Mouse (Mus musculus) myocyte (in vitro differentiated cells): ENCODE results near the gene Grifin. TPM values are rescaled to one million over a fixed set of nuclear protein-coding genes. Genes with fewer than 3 reads are reported as not detected.

Source experiments
- H3K27me3 ChIP-seq: one replicate; pipeline ENCODE4 v1.6.1; 2011; ENCODE audit not compliant: control insufficient read depth, insufficient read depth, insufficient read length
- H3K36me3 ChIP-seq: one replicate; pipeline ENCODE4 v1.6.1; 2011; ENCODE audit not compliant: control insufficient read depth, insufficient read depth
- H3K4me2 ChIP-seq: one replicate; pipeline ENCODE4 v1.6.1; 2011; ENCODE audit warnings: low read depth, control low read depth
- H3K4me3 ChIP-seq: one replicate; pipeline ENCODE4 v1.5.1; 2011; ENCODE audit warnings: mild to moderate bottlenecking, control low read depth, moderate library complexity
- H3K79me2 ChIP-seq: one replicate; pipeline ENCODE4 v1.6.1; 2011; ENCODE audit not compliant: control insufficient read depth, insufficient read depth
- H3ac ChIP-seq: one replicate; pipeline ENCODE4 v1.6.1; 2011; ENCODE audit not compliant: control insufficient read depth, insufficient read length
- CEBPB ChIP-seq: IDR thresholded peaks from 2 replicates; pipeline ENCODE4 v1.6.1; 2011; ENCODE audit warnings: mild to moderate bottlenecking, moderate library complexity; ENCODE audit not compliant: poor library complexity, insufficient read depth, severe bottlenecking
- E2F4 ChIP-seq: IDR thresholded peaks from one replicate; pipeline ENCODE4 v1.6.1; 2011; ENCODE audit warnings: mild to moderate bottlenecking, control low read depth, moderate library complexity; ENCODE audit not compliant: insufficient read depth
- MAX ChIP-seq: IDR thresholded peaks from one replicate; pipeline ENCODE4 v1.6.1; 2011; ENCODE audit warnings: low read depth, mild to moderate bottlenecking, control low read depth
- MYOD1 ChIP-seq, 3 experiments: IDR thresholded peaks; one replicate each; pipeline ENCODE4 v1.6.1; 2011; ENCODE audit warnings: control low read depth in 2 of 3, low read depth in 2 of 3, mild to moderate bottlenecking in 2 of 3, moderate library complexity in 1 of 3; ENCODE audit not compliant: insufficient read length in 2 of 3, control insufficient read depth in 1 of 3
- MYOG ChIP-seq, 3 experiments: IDR thresholded peaks; one replicate each; pipeline ENCODE4 v1.6.1; 2011; ENCODE audit warnings: control low read depth in 2 of 3, low read depth in 2 of 3, mild to moderate bottlenecking in 2 of 3; ENCODE audit not compliant: insufficient read length in 2 of 3, control insufficient read depth in 1 of 3, insufficient read depth in 1 of 3
- POLR2A ChIP-seq: IDR thresholded peaks from one replicate; pipeline ENCODE4 v1.6.1; 2011; ENCODE audit warnings: low read depth, mild to moderate bottlenecking, control low read depth, moderate library complexity; ENCODE audit not compliant: insufficient read length
- POLR2AphosphoS2 ChIP-seq: IDR thresholded peaks from one replicate; pipeline ENCODE4 v1.6.1; 2011; ENCODE audit warnings: low read depth, control low read depth; ENCODE audit not compliant: insufficient read length
- REST ChIP-seq: IDR thresholded peaks from one replicate; pipeline ENCODE4 v1.6.1; 2011; ENCODE audit warnings: mild to moderate bottlenecking, control low read depth, moderate library complexity; ENCODE audit not compliant: insufficient read depth, insufficient read length
- SRF ChIP-seq: IDR thresholded peaks from one replicate; pipeline ENCODE4 v1.6.1; 2011; ENCODE audit warnings: low read depth; ENCODE audit not compliant: control insufficient read depth, insufficient read length
- TCF12 ChIP-seq: IDR thresholded peaks from one replicate; pipeline ENCODE4 v1.6.1; 2011; ENCODE audit warnings: mild to moderate bottlenecking, control low read depth; ENCODE audit not compliant: poor library complexity, insufficient read depth, severe bottlenecking
- TCF3 ChIP-seq: IDR thresholded peaks from one replicate; pipeline ENCODE4 v1.6.1; 2011; ENCODE audit warnings: low read depth, control low read depth; ENCODE audit not compliant: insufficient read length
- USF1 ChIP-seq: IDR thresholded peaks from one replicate; pipeline ENCODE4 v1.6.1; 2011; ENCODE audit warnings: low read depth, mild to moderate bottlenecking, control low read depth, moderate library complexity
- polyA plus RNA-seq: library from polyadenylated mRNA; unstranded; fragments of >200 nt; fragmentation: generic; extraction: Trizol; gene quantifications from one replicate; pipeline ENCODE4 v1.2.1, GENCODE M21; 2012; ENCODE audit warnings: missing spikeins

Gene Grifin
- polyA plus RNA-seq = not detected

DNA sequence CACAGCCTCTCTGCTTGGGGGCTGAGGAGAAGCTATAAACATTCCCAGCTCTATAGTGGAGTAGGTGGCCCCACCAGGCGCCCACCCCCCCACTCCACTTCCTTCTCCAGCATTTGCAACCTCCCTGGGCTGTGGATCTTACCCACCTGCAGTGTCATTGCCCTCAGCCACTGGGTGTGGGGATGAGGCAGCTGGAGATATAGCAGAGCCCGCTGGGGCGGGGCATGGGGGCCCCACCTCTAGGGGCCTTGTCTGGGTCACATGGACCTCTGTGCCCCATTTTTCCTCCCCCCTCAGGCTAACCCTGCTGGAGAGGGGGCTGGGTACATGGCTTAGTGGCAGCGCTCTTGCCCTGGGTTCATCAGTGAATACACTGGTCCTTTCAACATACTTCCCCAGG, at the start of gene Grifin:
Gene Grifin, minus strand, starts transcription at position 176 of the 400 bp plus-strand sequence.
- H3ac ChIP-seq = no peak within 1 kb of the TSS
- H3K36me3 ChIP-seq = no peaks in the 10 kb centered on the region
- TF ChIP-seq USF1 (no peak), REST (no peak), MAX (no peak), TCF3 (no peak), POLR2AphosphoS2 (no peak), MYOD1 (IDR thresholded peaks at IDR 0.05; ENCODE audit: control insufficient read depth in 1 of 3, insufficient read length in 2 of 3, low read depth in 2 of 3) (no peak), CEBPB (no peak), MYOG (IDR thresholded peaks at IDR 0.05; ENCODE audit: control insufficient read depth in 1 of 3, insufficient read depth in 1 of 3, insufficient read length in 2 of 3, low read depth in 2 of 3) (no peak)

DNA sequence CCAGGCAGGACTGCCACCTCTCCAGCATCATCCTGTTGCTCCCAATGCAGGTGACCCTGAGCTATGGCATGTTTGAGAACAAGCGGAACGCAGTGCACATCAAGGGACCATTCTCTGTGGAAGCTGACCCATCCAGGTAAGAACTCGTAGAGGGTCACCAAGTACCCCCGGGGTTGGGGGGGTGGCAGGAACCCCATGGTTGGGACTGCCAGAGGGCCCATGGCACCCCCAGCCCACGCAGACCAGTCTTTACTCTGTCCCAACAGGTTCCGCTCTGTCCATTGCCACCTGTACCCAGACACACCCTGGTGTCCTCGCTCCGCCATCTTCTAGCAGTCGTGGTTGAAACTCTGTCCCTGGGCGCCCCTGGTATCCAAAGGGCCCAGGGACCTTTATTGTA, 49.3 kb upstream of the Grifin start:
- no peak overlapping the region for H3ac ChIP-seq
- no peaks in the 10 kb centered on the region for H3K36me3 ChIP-seq
- TF ChIP-seq MYOG (IDR thresholded peaks at IDR 0.05; ENCODE audit: control insufficient read depth in 1 of 3, insufficient read depth in 1 of 3, insufficient read length in 2 of 3, low read depth in 2 of 3) (no peak), POLR2AphosphoS2 (no peak), SRF (no peak), TCF12 (no peak), REST (no peak), MYOD1 (IDR thresholded peaks at IDR 0.05; ENCODE audit: control insufficient read depth in 1 of 3, insufficient read length in 2 of 3, low read depth in 2 of 3) (no peak), POLR2A (no peak), TCF3 (no peak), USF1 (no peak), E2F4 (no peak), CEBPB (no peak), MAX (no peak)
- H3K4me2 ChIP-seq = no peak overlapping the region
- H3K27me3 ChIP-seq = no peaks in the 10 kb centered on the region
- H3K79me2 ChIP-seq = peaks cover 4% of the 10 kb centered on the region
- no peak overlapping the region for H3K4me3 ChIP-seq

More for the DNA sequence above, at the start of gene Grifin:
- Histone ChIP-seq H3K4me3 (no peak within 1 kb of the TSS), H3K79me2 (no peaks in the 10 kb centered on the region), H3K4me2 (no peak within 1 kb of the TSS), H3K27me3 (peaks cover 15% of the 10 kb centered on the region)

DNA sequence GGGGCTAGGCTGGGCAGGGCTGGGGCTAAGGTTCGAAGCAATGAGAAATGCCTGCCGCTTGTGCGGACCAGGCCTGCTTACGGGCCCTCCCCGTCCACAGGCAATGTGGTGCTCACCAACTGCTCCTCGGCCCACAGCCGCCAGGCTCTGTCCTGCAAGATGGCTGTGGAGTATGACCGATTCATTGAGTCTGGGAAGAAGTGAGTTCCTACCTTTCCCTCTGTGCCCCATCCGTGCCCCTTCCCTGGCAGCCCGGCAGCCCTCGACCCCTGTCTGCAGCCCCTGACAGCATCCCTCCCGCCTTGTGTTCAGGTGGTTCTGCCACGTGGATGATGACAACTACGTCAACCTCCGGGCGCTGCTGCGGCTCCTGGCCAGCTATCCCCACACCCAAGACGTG, 47.3 kb upstream of the Grifin start:
- peaks cover 8% of the 10 kb centered on the region for H3K79me2 ChIP-seq
- no peak overlapping the region for H3K4me2 ChIP-seq
- H3K27me3 ChIP-seq = no peaks in the 10 kb centered on the region
- no peaks in the 10 kb centered on the region for H3K36me3 ChIP-seq
- H3K4me3 ChIP-seq = no peak overlapping the region
- TF ChIP-seq E2F4 (no peak), POLR2AphosphoS2 (no peak), USF1 (no peak)
- no peak overlapping the region for H3ac ChIP-seq

DNA sequence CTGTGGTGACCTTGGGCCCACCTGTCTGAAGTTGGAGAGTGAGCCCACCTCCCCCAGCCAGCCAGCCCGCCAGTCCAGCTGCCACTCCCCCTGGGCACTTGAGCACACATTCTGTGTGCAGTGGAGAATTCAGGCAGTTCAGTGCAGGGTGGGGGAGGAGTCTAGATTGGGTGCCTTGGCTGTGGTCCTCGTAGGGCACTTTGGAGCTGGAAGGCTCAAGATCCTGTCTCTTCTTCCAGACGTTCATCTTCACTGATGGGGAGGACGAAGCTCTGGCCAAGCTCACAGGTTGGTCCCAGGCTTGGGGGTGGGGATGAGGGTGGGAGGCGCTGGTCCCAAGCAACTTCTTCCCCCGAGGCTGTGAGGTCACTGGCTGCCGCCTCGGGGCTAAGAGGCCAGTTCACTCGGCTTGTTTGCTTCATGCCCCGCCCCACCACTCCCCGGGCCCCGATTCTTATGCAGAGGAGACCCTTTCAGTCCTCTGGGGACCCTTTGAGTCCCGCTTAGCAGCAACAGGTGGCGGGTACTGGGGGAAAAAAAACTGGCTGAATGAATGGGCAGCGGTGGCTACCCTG, 46.8 kb upstream of the Grifin start:
- Histone ChIP-seq H3K4me2 (peak overlapping the region; percentile 95), H3K79me2 (peaks cover 8% of the 10 kb centered on the region), H3ac (no peak overlapping the region), H3K4me3 (peak overlapping the region; percentile 43), H3K27me3 (no peaks in the 10 kb centered on the region), H3K36me3 (no peaks in the 10 kb centered on the region)
- TF ChIP-seq MAX (no peak), SRF (no peak), USF1 (no peak), CEBPB (no peak), REST (no peak), POLR2AphosphoS2 (no peak), MYOD1 (IDR thresholded peaks at IDR 0.05; ENCODE audit: control insufficient read depth in 1 of 3, insufficient read length in 2 of 3, low read depth in 2 of 3) (peak in 1 of 3 experiments; percentile 11)

DNA sequence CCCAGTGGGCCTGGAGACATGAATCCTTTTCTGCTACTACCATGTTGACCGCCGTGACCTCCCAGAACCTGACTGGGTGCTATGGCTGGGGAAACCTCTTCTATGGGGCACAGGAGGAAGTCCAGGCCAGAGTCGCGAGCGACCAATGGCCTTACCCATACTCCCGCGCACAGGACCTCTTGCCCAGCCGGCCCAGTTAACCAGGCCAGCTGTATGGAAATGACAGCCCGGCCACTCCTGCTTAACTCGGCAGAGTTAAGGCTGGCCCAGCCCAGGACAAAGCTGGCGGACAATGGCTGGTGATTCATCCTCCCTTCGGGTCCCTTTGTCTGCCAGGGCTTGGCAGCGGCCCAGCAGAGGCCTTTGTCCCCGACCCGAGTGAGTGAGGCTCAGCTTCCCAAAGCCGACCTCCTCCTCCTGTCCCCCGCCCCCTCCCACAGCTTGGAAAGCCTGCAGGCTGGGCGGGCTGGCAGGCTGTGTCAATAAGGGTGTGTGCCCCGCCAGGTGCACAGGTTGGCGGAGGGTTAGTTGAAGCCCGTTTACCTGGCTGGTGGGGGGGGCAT, 46.2 kb upstream of the Grifin start:
- H3K27me3 ChIP-seq = no peaks in the 10 kb centered on the region
- H3K4me3 ChIP-seq = peak overlapping the region; percentile 43
- H3ac ChIP-seq = no peak overlapping the region
- TF ChIP-seq TCF12 (no peak), REST (no peak), USF1 (no peak), MAX (no peak), POLR2AphosphoS2 (peak; percentile 14), CEBPB (no peak), TCF3 (no peak), MYOD1 (IDR thresholded peaks at IDR 0.05; ENCODE audit: control insufficient read depth in 1 of 3, insufficient read length in 2 of 3, low read depth in 2 of 3) (peak in 1 of 3 experiments; percentile 21), SRF (no peak), MYOG (IDR thresholded peaks at IDR 0.05; ENCODE audit: control insufficient read depth in 1 of 3, insufficient read depth in 1 of 3, insufficient read length in 2 of 3, low read depth in 2 of 3) (peak in 1 of 3 experiments; percentile 55), E2F4 (no peak), POLR2A (peak; percentile 58)
- no peaks in the 10 kb centered on the region for H3K36me3 ChIP-seq
- peaks cover 8% of the 10 kb centered on the region for H3K79me2 ChIP-seq
- H3K4me2 ChIP-seq = peak overlapping the region; percentile 95
